Mouse (Mus musculus) stomach, postnatal 0 days (tissue): Measurements from ENCODE around the gene Snap91. TPM values are rescaled to one million over a fixed set of nuclear protein-coding genes. Genes with fewer than 3 reads are reported as not detected.

Source experiments
- ATAC-seq: fragments of 200-750 bp; cut with Nextera tagmentation; 2 replicates; pipeline ENCODE4 v1.8.0; 2017; ENCODE audit not compliant: low FRiP score, low TSS enrichment
- DNase-seq: peaks from one replicate; pipeline ENCODE4 v3.0.0-alpha.2; 2016; ENCODE audit warnings: low spot score
- H3K27ac ChIP-seq: fragments of 300-500 bp; sonication (generic); replicated peaks from 2 replicates; pipeline ENCODE4 v1.5.1; 2014; ENCODE audit warnings: mild to moderate bottlenecking, control low read depth
- H3K27me3 ChIP-seq: fragments of 300-500 bp; sonication (generic); 2 replicates; pipeline ENCODE4 v1.6.1; 2014; ENCODE audit warnings: low read length; ENCODE audit not compliant: control insufficient read depth, insufficient read depth
- H3K36me3 ChIP-seq: fragments of 300-500 bp; sonication (generic); 2 replicates; pipeline ENCODE4 v1.6.1; 2014; ENCODE audit warnings: low read length, mixed read lengths; ENCODE audit not compliant: control insufficient read depth, insufficient read depth
- H3K4me1 ChIP-seq: fragments of 300-500 bp; sonication (generic); replicated peaks from 2 replicates; pipeline ENCODE4 v1.6.1; 2014; ENCODE audit warnings: antibody characterized with exemption; ENCODE audit not compliant: control insufficient read depth, insufficient read depth
- H3K4me2 ChIP-seq: fragments of 300-500 bp; sonication (generic); replicated peaks from 2 replicates; pipeline ENCODE4 v1.6.1; 2014; ENCODE audit warnings: low read depth, mild to moderate bottlenecking, control low read depth, moderate library complexity
- H3K4me3 ChIP-seq: fragments of 300-500 bp; sonication (generic); 2 replicates; pipeline ENCODE4 v1.5.1; 2014; ENCODE audit warnings: low read depth, low read length, control low read depth
- H3K9ac ChIP-seq: fragments of 300-500 bp; sonication (generic); 2 replicates; pipeline ENCODE4 v1.6.1; 2014; ENCODE audit warnings: mild to moderate bottlenecking, low read length, control low read depth, mixed read lengths
- H3K9me3 ChIP-seq: fragments of 300-500 bp; sonication (generic); 2 replicates; pipeline ENCODE4 v1.6.1; 2016; ENCODE audit warnings: low read length; ENCODE audit not compliant: control insufficient read depth
- CTCF ChIP-seq: IDR thresholded peaks from 2 replicates; pipeline ENCODE4 v1.5.1; 2016; ENCODE audit warnings: antibody characterized with exemption, low read depth, mild to moderate bottlenecking, moderate library complexity
- EP300 ChIP-seq: optimal IDR thresholded peaks from 2 replicates; pipeline ENCODE3; 2016; ENCODE audit warnings: antibody characterized with exemption
- WGBS: fragments of 180-500 bp; shearing (Covaris S2); extraction: QIAGEN DNeasy Blood & Tissue Kit; methylation state at CpG from one replicate; pipeline ENCODE4 v1.1.7; 2014; 5-methylcytosine and 5-hydroxymethylcytosine counted together
- polyA plus RNA-seq: library from polyadenylated mRNA; unstranded; fragments of >200 nt; fragmentation: Nextera tagmentation; extraction: Ambion mirVana; gene quantifications from 2 replicates; pipeline ENCODE4 v1.2.1, GENCODE M21; 2015

The Snap91 gene
- polyA plus RNA-seq, 1 experiment from 2014 or later, result 2.4 TPM

DNA sequence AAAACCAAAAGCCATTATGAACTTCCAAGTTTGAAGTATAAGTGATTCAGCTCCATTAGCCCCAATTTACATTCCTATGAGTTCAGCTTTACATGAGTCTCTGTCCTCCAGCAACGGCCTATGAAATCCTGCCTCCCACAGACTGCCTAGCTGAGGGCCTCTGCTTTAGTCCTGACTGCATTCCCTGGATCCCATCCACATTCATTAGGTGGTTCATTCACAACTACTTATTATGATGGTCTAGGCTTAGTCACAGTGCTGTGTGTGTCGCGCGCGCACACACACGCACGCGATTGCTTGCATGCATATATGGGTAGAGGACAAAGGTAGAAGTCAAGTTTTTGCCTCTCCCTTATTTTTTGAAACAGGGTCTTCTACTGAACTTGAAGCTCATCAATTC is 141.7 kb downstream of the Snap91 start:
- 92% methylated on average over 8 of the region's 8 CpGs for WGBS
- H3K4me2 ChIP-seq, result no peak overlapping the region
- DNase-seq (no peak), ATAC-seq (no peak)
- H3K27ac ChIP-seq, result no peak overlapping the region
- H3K36me3 ChIP-seq, result no peaks in the 10 kb centered on the region
- no peak overlapping the region for H3K4me3 ChIP-seq
- no peaks in the 10 kb centered on the region for H3K9me3 ChIP-seq
- TF ChIP-seq CTCF (no peak), EP300 (no peak)
- H3K27me3 ChIP-seq, result no peaks in the 10 kb centered on the region
- no peak overlapping the region for H3K9ac ChIP-seq
- 0 out of 2 replicates have a peak, but pooled peaks cover 2% of the 10 kb centered on the region for H3K4me1 ChIP-seq

GRCm38 (mm10) chr9:86738067-86738466 is 142.4 kb downstream of the Snap91 start:
- no peak for ATAC-seq
- no peaks in the 10 kb centered on the region for H3K9me3 ChIP-seq
- H3K4me3 ChIP-seq, result no peak overlapping the region
- H3K4me1 ChIP-seq, result 0 out of 2 replicates have a peak, but pooled peaks cover 1% of the 10 kb centered on the region
- H3K4me2 ChIP-seq, result no peak overlapping the region
- no peak for TF ChIP-seq CTCF
- TF ChIP-seq EP300, result no peak
- 80% methylated on average over 1 of the region's 1 CpGs for WGBS
- H3K36me3 ChIP-seq, result no peaks in the 10 kb centered on the region
- no peak for DNase-seq
- no peak overlapping the region for H3K27ac ChIP-seq
- no peaks in the 10 kb centered on the region for H3K27me3 ChIP-seq
- no peak overlapping the region for H3K9ac ChIP-seq

DNA sequence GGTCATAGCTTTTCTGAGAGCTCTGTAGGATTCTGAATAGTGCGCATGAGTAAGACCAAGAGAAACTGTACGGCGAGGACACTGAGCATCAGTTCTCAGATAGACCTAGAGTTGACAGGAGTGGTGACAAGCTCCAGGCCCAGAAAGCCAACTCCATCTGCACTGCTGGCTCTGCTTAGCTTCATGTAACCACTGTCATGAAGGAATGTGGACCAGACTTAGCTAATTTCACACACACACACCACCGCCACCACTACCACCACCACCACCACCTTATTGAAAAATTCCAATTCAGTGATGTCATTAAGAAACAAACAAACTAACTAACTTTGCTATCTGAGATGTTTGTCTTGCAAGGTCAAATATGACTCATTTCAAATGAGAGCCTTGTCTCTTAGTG is 143.5 kb downstream of the Snap91 start:
- Histone ChIP-seq H3K27me3 (no peaks in the 10 kb centered on the region), H3K9me3 (no peaks in the 10 kb centered on the region), H3K36me3 (no peaks in the 10 kb centered on the region), H3K4me1 (no peaks in the 10 kb centered on the region), H3K4me2 (no peak overlapping the region), H3K9ac (no peak overlapping the region), H3K27ac (no peak overlapping the region), H3K4me3 (no peak overlapping the region)
- no peak for DNase-seq
- no peak for TF ChIP-seq EP300
- TF ChIP-seq CTCF, result no peak
- ATAC-seq, result no peak
- WGBS, result 81% methylated on average over 4 of the region's 4 CpGs

GRCm38 (mm10) chr9:86734795-86735194 is 145.7 kb downstream of the Snap91 start:
- H3K27ac ChIP-seq, result peak overlapping the region; percentile 13; the same call in 1 of the 2 replicates
- no peak for DNase-seq
- H3K9ac ChIP-seq, result no peak overlapping the region
- TF ChIP-seq CTCF, result no peak
- TF ChIP-seq EP300, result no peak
- H3K4me1 ChIP-seq, result no peaks in the 10 kb centered on the region
- H3K36me3 ChIP-seq, result no peaks in the 10 kb centered on the region
- H3K9me3 ChIP-seq, result no peaks in the 10 kb centered on the region
- H3K4me2 ChIP-seq, result no peak overlapping the region
- H3K4me3 ChIP-seq, result no peak overlapping the region
- ATAC-seq, result no peak
- no peaks in the 10 kb centered on the region for H3K27me3 ChIP-seq
- 42% methylated on average over 9 of the region's 9 CpGs for WGBS

DNA sequence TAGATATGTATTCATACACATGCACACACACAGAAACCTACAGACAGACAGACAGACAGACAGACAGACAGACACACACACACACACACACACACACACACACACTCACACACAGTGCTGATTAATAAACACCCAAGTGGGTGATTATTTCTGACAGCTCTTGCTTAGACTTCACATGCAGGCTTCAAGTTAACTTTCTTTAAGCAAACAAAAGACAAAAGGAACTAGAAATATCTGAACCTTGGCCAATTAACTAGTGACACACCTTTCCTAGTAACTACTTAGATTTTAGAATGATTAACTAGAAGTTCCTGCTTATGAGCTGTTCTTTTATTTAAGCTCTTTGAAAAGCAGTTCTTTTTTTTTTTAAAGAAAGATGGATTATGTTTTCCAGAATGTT is 146.1 kb downstream of the Snap91 start:
- H3K9me3 ChIP-seq, result no peaks in the 10 kb centered on the region
- no peak overlapping the region for H3K4me2 ChIP-seq
- ATAC-seq, result peak; percentile 83
- TF ChIP-seq EP300 (peak; percentile 35), CTCF (no peak)
- H3K27me3 ChIP-seq, result no peaks in the 10 kb centered on the region
- H3K4me1 ChIP-seq, result no peaks in the 10 kb centered on the region; the same call in 1 of the 2 replicates
- H3K27ac ChIP-seq, result no peak overlapping the region
- H3K36me3 ChIP-seq, result no peaks in the 10 kb centered on the region
- no peak for DNase-seq
- H3K9ac ChIP-seq, result no peak overlapping the region
- H3K4me3 ChIP-seq, result no peak overlapping the region

DNA sequence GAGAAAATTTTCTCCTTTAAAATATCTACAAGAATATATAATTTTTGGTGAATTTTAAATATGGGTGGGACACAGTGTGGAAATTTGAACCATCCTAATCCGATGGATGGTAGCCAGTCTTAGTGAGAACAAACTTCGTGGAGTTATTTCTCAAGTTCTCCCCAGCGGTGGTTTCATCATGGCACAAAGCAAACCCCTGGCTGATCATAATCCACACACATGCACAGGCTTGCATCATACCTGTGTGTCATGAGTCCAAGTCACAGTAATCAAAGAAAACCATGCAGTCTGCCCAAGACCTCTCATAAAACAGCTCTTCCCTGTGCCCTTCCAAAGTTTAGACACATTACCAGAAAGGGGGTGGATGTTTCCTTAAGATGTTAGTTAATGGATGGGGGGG is 150.6 kb downstream of the Snap91 start:
- no peak overlapping the region for H3K4me2 ChIP-seq
- H3K9ac ChIP-seq, result no peak overlapping the region
- WGBS, result 77% methylated on average over 3 of the region's 3 CpGs
- DNase-seq (no peak), ATAC-seq (no peak)
- H3K27me3 ChIP-seq, result no peaks in the 10 kb centered on the region
- no peaks in the 10 kb centered on the region for H3K36me3 ChIP-seq
- H3K27ac ChIP-seq, result no peak overlapping the region
- no peak overlapping the region for H3K4me3 ChIP-seq
- H3K9me3 ChIP-seq, result no peaks in the 10 kb centered on the region
- H3K4me1 ChIP-seq, result no peaks in the 10 kb centered on the region; the same call in 1 of the 2 replicates
- TF ChIP-seq CTCF, result no peak
- no peak for TF ChIP-seq EP300
